Mouse (Mus musculus) brain, adult 10 weeks (tissue): Measurements from ENCODE around the gene Zfp286. TPM values are rescaled to one million over a fixed set of nuclear protein-coding genes. Genes with fewer than 3 reads are reported as not detected.

ENCODE experiments used
- polyA plus RNA-seq: library from polyadenylated mRNA; stranded (reverse); fragments of 350-450 nt; fragmentation: Illumina TruSeq; extraction: RNeasy Lipid Tissue Mini Kit (QIAGEN cat#74804); gene quantifications from one replicate; pipeline ENCODE4 v1.2.3, GENCODE M21; 2015; ENCODE audit warnings: low read depth, low replicate concordance

The Zfp286 gene
- polyA plus RNA-seq = 22.7 TPM

DNA sequence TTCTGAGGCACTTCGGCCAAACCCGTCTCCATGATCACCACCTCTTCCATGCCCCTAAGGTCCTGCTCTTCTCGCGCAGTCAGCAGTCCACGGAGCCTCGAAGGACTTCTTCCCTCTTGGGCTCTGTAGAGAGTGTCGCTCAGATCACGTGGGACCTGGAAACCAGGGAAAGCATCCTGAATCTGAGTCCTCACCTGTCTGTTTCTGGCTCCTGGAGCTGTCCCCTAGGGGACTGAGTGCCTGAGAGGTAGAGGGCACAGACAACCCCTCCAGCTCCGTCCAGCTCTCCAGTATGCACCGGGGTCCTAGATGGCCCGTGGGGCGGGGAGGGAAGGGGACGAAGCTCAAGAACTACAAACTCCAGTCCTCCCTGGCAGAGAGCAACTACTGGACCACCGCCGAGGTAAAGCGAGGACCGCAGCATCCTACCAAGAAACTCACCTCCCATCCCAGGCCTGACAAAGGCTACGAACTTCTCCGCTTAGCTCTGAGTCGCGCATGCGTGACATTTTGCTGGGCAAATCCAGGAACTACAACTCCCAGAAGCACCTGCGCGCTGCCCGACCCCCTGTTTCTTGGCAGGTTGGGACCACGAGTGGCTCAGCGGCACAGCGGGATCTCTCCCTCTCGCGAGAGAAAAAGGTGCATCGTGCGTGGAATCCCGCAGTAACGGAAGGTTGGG is at the start of gene Zfp286:
TSS of gene Zfp286 (minus strand) at position 528 of the 682 bp plus-strand sequence.

DNA sequence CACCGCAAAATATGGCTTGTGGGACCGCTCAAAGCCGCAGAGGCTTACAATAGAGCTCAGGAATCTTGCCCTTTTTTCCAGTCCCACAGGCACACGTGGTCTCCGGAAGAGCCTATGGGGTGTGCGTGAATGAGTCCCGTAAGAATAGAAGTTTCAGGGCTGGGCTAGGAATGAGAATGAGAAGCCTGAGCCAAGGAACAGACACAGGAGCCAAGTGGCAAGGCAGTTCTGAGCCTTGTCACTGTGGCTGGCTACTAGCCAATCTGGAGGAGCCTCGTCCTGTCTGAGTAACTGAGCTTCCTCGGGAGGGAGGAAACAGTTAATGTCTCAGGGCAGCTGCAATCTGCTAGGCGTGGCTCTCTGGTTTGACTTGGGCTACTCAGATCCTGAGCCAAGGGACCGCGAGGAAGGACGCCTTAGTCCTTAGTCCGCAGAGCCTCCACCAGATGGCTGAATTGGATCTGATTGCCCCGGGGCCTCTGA is 30.8 kb upstream of the Zfp286 start, which contains the start of gene Trim16:
TSS of gene Trim16 (plus strand) at position 173 of the 483 bp plus-strand sequence.

DNA sequence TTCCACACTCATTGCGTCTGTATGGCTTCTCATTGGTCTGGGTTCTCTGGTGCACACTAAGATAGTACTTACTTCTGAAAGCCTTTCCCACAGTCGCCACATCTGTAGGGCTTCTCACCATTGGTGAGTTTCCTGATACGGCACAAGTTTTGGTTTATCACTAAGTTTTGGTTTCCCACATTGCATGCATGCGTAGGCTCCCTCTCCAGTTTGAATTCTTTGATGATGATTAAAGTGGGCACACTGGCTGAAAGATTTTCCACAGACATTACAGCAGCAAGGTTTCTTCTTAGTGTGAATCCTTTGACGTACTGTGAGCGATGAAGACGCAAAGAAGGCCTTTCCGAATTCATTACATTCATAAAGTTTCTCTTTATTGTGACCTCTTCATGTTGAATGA is 36.5 kb downstream of the Zfp286 start, which contains the start of gene Gm10428:
TSS of gene Gm10428 (plus strand) at position 321 of the 400 bp plus-strand sequence.

DNA sequence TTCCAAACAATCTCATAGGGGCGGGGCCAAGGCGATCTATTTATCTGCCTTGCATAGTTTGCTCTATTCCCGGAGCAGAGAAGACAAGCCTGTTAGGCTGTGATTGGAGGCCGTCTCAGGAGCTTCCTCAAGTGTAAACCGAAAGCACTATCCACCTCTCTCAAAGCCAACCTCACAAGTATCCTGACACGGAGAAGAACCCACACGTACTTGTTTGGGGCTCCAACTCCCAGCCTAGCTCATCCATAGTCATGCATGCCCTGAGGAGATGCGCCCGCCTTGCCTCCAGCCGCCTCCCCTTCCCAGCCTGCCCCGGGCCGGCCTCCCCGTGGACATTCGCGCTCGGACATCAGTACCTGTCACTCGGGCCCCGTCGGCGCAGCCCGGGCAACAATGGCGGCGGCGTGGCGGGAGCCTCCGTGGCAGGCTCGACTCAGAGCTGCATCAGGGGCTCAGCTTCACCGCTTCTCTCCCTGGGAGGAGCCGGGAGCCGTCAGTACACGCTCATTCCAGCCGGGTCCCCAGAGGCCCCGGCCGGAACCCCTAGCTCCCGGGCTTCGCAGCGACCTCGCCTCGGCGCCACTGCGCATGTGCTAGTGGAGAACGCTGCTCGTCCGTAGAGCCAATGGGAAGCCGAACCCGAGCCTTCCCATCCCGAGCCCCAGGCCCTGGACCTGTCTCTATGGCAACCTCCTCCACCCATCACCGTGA is 57.8 kb downstream of the Zfp286 start, which contains the start of gene Zfp287:
TSS of gene Zfp287 (minus strand) at position 595 of the 711 bp plus-strand sequence.

Other genes with a start within 250 kb of the Zfp286 start
- gene Ubb, start 238.3 kb downstream of the Zfp286 start, polyA plus RNA-seq = 3,249 TPM
- 16.7 TPM for gene Trpv2, start 215.0 kb downstream of the Zfp286 start, polyA plus RNA-seq
- gene Lrrc75a, start 140.9 kb downstream of the Zfp286 start, polyA plus RNA-seq = 18.1 TPM
- 29.5 TPM for gene Mmgt2, start 140.8 kb downstream of the Zfp286 start, polyA plus RNA-seq
- gene Zfp287, start 57.6 kb downstream of the Zfp286 start, polyA plus RNA-seq = 11.7 TPM
- not detected for gene Gm10428, start 36.4 kb downstream of the Zfp286 start, polyA plus RNA-seq
- gene Trim16, start 30.8 kb upstream of the Zfp286 start, polyA plus RNA-seq = 2.0 TPM
- gene Fbxw10, start 57.6 kb upstream of the Zfp286 start, polyA plus RNA-seq = 0.82 TPM
- gene Tvp23b, start 90.0 kb upstream of the Zfp286 start, polyA plus RNA-seq = 45.8 TPM
- gene Cdrt4, start 161.7 kb upstream of the Zfp286 start, polyA plus RNA-seq = not detected